Mouse (Mus musculus) olfactory bulb, adult 2 months (tissue): ENCODE measurements around the gene Aspscr1. TPM values are rescaled to one million over a fixed set of nuclear protein-coding genes. Genes with fewer than 3 reads are reported as not detected.

Source experiments
- H3K27ac ChIP-seq: fragments of 200-500 bp; 2 replicates; pipeline ENCODE4 v1.5.1; 2012; ENCODE audit warnings: low read depth, low read length; ENCODE audit not compliant: insufficient read depth
- H3K4me1 ChIP-seq: fragments of 200-500 bp; 2 replicates; pipeline ENCODE4 v1.6.1; 2012; ENCODE audit warnings: low read length; ENCODE audit not compliant: control insufficient read depth, insufficient read depth
- H3K4me3 ChIP-seq: fragments of 200-500 bp; 2 replicates; pipeline ENCODE4 v1.5.1; 2012; ENCODE audit warnings: mild to moderate bottlenecking, low read depth, low read length, moderate library complexity; ENCODE audit not compliant: insufficient read depth
- CTCF ChIP-seq: fragments of 200-500 bp; IDR thresholded peaks from 2 replicates; pipeline ENCODE4 v1.5.1; 2012; ENCODE audit warnings: low read depth, mild to moderate bottlenecking, low read length, moderate library complexity; ENCODE audit not compliant: insufficient read depth
- POLR2A ChIP-seq: fragments of 200-500 bp; IDR thresholded peaks from 2 replicates; pipeline ENCODE4 v1.6.1; 2012; ENCODE audit warnings: mild to moderate bottlenecking, low read depth, low read length, moderate library complexity; ENCODE audit not compliant: insufficient read depth
- WGBS: fragments of 180-500 bp; shearing (Covaris S2); methylation state at CpG from one replicate; pipeline ENCODE4 v1.1.7; 2018; 5-methylcytosine and 5-hydroxymethylcytosine counted together
- polyA plus RNA-seq: library from polyadenylated mRNA; stranded (reverse); fragments of >200 nt; gene quantifications from 2 replicates; pipeline ENCODE4 v1.2.4, GENCODE M21; 2012; ENCODE audit warnings: low replicate concordance; ENCODE audit not compliant: missing spikeins, insufficient read depth, insufficient read length

Gene Aspscr1
- polyA plus RNA-seq, 1 experiment, result not detected

- H3K27ac ChIP-seq, result no peak overlapping the region
- no peak for TF ChIP-seq POLR2A
- WGBS, result 47% methylated on average over 6 of the region's 6 CpGs
- H3K4me1 ChIP-seq, result peaks cover 3% of the 10 kb centered on the region; the same call in 1 of the 2 replicates
- no peak overlapping the region for H3K4me3 ChIP-seq
Observed at GRCm38 (mm10) chr11:120733521-120733920, 60.7 kb downstream of the Aspscr1 start.

GRCm38 (mm10) chr11:120736424-120736823 is 63.7 kb downstream of the Aspscr1 start:
- Histone ChIP-seq H3K4me1 (no peaks in the 10 kb centered on the region), H3K27ac (no peak overlapping the region), H3K4me3 (no peak overlapping the region)
- no peak for TF ChIP-seq POLR2A
- no peak for TF ChIP-seq CTCF
- 79% methylated on average over 6 of the region's 6 CpGs for WGBS

DNA sequence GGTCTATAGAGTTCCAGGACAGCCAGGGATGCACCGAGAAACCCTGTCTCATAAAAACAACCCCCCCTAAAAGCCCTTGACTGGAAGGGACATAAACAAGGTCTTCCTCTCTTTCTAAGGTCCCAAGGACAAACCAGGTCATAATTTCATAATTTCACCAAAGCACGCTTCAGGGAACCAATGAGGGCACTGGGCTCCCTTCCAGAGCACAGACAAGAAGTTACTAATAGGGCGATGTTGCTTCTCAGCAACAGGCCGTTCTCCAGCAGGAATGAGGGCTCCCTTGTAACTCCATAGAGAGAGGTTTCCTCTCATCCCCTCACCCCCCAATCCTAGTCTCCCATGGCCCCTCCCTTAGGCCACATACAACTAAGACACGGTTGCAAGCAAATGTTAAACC is 68.2 kb downstream of the Aspscr1 start:
- Histone ChIP-seq H3K4me1 (no peaks in the 10 kb centered on the region), H3K4me3 (no peak overlapping the region), H3K27ac (no peak overlapping the region)
- 85% methylated on average over 5 of the region's 5 CpGs for WGBS
- TF ChIP-seq CTCF, result no peak
- no peak for TF ChIP-seq POLR2A

GRCm38 (mm10) chr11:120744121-120744701 is 71.4 kb downstream of the Aspscr1 start:
- no peaks in the 10 kb centered on the region for H3K4me1 ChIP-seq
- WGBS, result 80% methylated on average over 7 of the region's 7 CpGs
- H3K27ac ChIP-seq, result no peak overlapping the region
- no peak overlapping the region for H3K4me3 ChIP-seq
- no peak for TF ChIP-seq POLR2A
- TF ChIP-seq CTCF, result no peak

DNA sequence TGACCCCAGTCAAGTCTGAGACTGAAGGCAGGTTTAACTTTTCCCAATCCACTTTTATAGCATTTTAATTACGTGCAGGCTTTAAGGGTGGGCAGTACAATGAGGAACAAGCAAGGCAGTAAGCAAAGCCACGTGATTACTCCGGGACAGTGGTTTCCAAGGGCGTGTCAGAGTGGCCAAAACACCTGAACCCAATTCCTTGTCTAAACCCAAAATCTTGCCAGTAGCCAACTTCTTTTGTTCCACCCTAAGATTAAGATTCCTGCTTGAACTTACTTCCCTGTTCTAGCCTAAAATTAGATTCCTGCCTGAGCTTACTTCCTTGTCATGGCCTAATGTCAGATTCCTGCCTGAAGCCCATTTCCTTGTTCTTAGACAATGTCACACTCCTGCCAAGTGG is 75.2 kb downstream of the Aspscr1 start:
- Histone ChIP-seq H3K4me3 (no peak overlapping the region), H3K27ac (no peak overlapping the region), H3K4me1 (no peaks in the 10 kb centered on the region)
- 75% methylated on average over 4 of the region's 4 CpGs for WGBS
- no peak for TF ChIP-seq CTCF
- no peak for TF ChIP-seq POLR2A

GRCm38 (mm10) chr11:120749430-120749829 is 76.7 kb downstream of the Aspscr1 start:
- no peak overlapping the region for H3K27ac ChIP-seq
- 58% methylated on average over 8 of the region's 8 CpGs for WGBS
- H3K4me3 ChIP-seq, result no peak overlapping the region
- H3K4me1 ChIP-seq, result no peaks in the 10 kb centered on the region
- TF ChIP-seq POLR2A, result no peak
- TF ChIP-seq CTCF, result no peak

DNA sequence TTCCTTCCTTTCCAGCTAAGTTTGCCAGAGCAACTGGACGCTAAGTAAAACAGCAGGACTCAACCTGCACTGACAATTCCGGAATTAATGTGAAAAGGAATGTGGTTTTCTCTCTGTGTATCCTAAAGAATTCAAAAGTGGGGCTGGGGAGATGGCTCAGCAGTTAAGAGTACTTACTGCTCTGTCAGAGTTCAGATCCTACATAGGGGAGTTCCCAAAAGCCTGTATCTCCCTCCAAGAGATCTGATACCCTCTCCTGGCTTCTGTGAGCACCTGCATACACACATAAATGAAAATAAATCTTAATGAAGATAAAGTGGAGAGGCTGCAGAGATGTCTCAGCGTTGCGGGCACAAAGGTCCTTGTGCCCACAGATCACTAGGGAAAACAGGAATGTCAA is 78.8 kb downstream of the Aspscr1 start:
- TF ChIP-seq POLR2A (no peak), CTCF (no peak)

More for the DNA sequence above, 78.8 kb downstream of the Aspscr1 start:
- Histone ChIP-seq H3K4me1 (no peaks in the 10 kb centered on the region), H3K27ac (no peak overlapping the region), H3K4me3 (no peak overlapping the region)
- WGBS, result 81% methylated on average over 4 of the region's 4 CpGs

Other genes with a start within 250 kb of the Aspscr1 start
- gene Nploc4, start 235.3 kb upstream of the Aspscr1 start, polyA plus RNA-seq, result not detected in 2 replicates
- not detected in 2 replicates for gene Tspan10, start 230.3 kb upstream of the Aspscr1 start, polyA plus RNA-seq
- gene Pde6g, start 219.5 kb upstream of the Aspscr1 start, polyA plus RNA-seq, result not detected in 2 replicates
- not detected in 2 replicates for gene Oxld1, start 214.9 kb upstream of the Aspscr1 start, polyA plus RNA-seq
- not detected in 2 replicates for gene Ccdc137, start 214.9 kb upstream of the Aspscr1 start, polyA plus RNA-seq
- not detected in 2 replicates for gene Arl16, start 205.4 kb upstream of the Aspscr1 start, polyA plus RNA-seq
- gene Mrpl12, start 188.4 kb upstream of the Aspscr1 start, polyA plus RNA-seq, result not detected in 2 replicates
- not detected in 2 replicates for gene Slc25a10, start 181.1 kb upstream of the Aspscr1 start, polyA plus RNA-seq
- not detected in 2 replicates for gene Gcgr, start 142.3 kb upstream of the Aspscr1 start, polyA plus RNA-seq
- not detected in 2 replicates for gene Mcrip1, start 123.2 kb upstream of the Aspscr1 start, polyA plus RNA-seq
- not detected in 2 replicates for gene Ppp1r27, start 121.8 kb upstream of the Aspscr1 start, polyA plus RNA-seq
- gene P4hb, start 99.7 kb upstream of the Aspscr1 start, polyA plus RNA-seq, result 309 TPM in 1 of 2 replicates, not detected in the other
- 143 TPM in 1 of 2 replicates, not detected in the other for gene Arhgdia, start 91.3 kb upstream of the Aspscr1 start, polyA plus RNA-seq
- not detected in 2 replicates for gene Alyref, start 74.6 kb upstream of the Aspscr1 start, polyA plus RNA-seq
- gene Anapc11, start 74.6 kb upstream of the Aspscr1 start, polyA plus RNA-seq, result not detected in 2 replicates
- not detected in 2 replicates for gene Npb, start 64.5 kb upstream of the Aspscr1 start, polyA plus RNA-seq
- not detected in 2 replicates for gene Pcyt2, start 55.0 kb upstream of the Aspscr1 start, polyA plus RNA-seq
- gene Sirt7, start 47.7 kb upstream of the Aspscr1 start, polyA plus RNA-seq, result not detected in 2 replicates
- 234 TPM in 1 of 2 replicates, not detected in the other for gene Mafg, start 39.4 kb upstream of the Aspscr1 start, polyA plus RNA-seq
- gene Pycr1, start 29.2 kb upstream of the Aspscr1 start, polyA plus RNA-seq, result not detected in 2 replicates
- gene Myadml2, start 24.8 kb upstream of the Aspscr1 start, polyA plus RNA-seq, result not detected in 2 replicates
- not detected in 2 replicates for gene Notum, start 11.8 kb upstream of the Aspscr1 start, polyA plus RNA-seq
- not detected in 2 replicates for gene Cenpx, start 40.8 kb downstream of the Aspscr1 start, polyA plus RNA-seq
- gene Lrrc45, start 41.0 kb downstream of the Aspscr1 start, polyA plus RNA-seq, result not detected in 2 replicates
- gene Rac3, start 48.5 kb downstream of the Aspscr1 start, polyA plus RNA-seq, result not detected in 2 replicates
- gene Dcxr, start 54.3 kb downstream of the Aspscr1 start, polyA plus RNA-seq, result not detected in 2 replicates
- not detected in 2 replicates for gene Cbr2, start 59.1 kb downstream of the Aspscr1 start, polyA plus RNA-seq
- gene Hmga1b, start 89.8 kb downstream of the Aspscr1 start, polyA plus RNA-seq, result not detected in 2 replicates
- not detected in 2 replicates for gene Rfng, start 111.2 kb downstream of the Aspscr1 start, polyA plus RNA-seq
- not detected in 2 replicates for gene Gps1, start 111.3 kb downstream of the Aspscr1 start, polyA plus RNA-seq
- not detected in 2 replicates for gene Dus1l, start 123.4 kb downstream of the Aspscr1 start, polyA plus RNA-seq
- gene Fasn, start 151.6 kb downstream of the Aspscr1 start, polyA plus RNA-seq, result not detected in 2 replicates